Mouse (Mus musculus) thymus, adult 2 months (tissue): ENCODE results near the gene Tcte1.

Source experiments
- CTCF ChIP-seq: fragments of 200-500 bp; IDR thresholded peaks from 2 replicates; pipeline ENCODE4 v1.5.1; 2012; ENCODE audit warnings: mild to moderate bottlenecking, control low read depth, low read length, moderate library complexity, borderline replicate concordance; ENCODE audit not compliant: control insufficient read depth, poor library complexity, insufficient read depth; ENCODE audit errors: extremely low read depth
- POLR2A ChIP-seq: fragments of 200-500 bp; IDR thresholded peaks from 2 replicates; pipeline ENCODE4 v1.6.1; 2012; ENCODE audit warnings: mild to moderate bottlenecking, low read length, control low read depth, moderate library complexity; ENCODE audit not compliant: control insufficient read depth, poor library complexity, insufficient read depth; ENCODE audit errors: extremely low read depth

GRCm38 (mm10) chr17:45566360-45567161, 43.3 kb downstream of the Tcte1 start:
- TF ChIP-seq POLR2A (no peak), CTCF (no peak)
